Mouse (Mus musculus): ENCODE data around the gene Dnah6.

Gene Dnah6

GRCm38 (mm10) chr6:73221189-73221957 is at the start of gene Dnah6:
Gene Dnah6 (minus strand): TSS chr6:73221651.
- DNase-seq (ENCODE audit: low spot score in 2 of 2) = peak; percentile 68 to 78

- no peak for DNase-seq (ENCODE audit: low spot score in 2 of 2)
Observed at GRCm38 (mm10) chr6:73269374-73269773, 47.9 kb upstream of the Dnah6 start.

- no peak for DNase-seq (ENCODE audit: low spot score in 2 of 2)
Observed at GRCm38 (mm10) chr6:73267738-73268311, 46.4 kb upstream of the Dnah6 start.

- DNase-seq (ENCODE audit: low spot score in 2 of 2) = no peak
Observed at GRCm38 (mm10) chr6:73264801-73265200, 43.4 kb upstream of the Dnah6 start.

- no peak for DNase-seq (ENCODE audit: low spot score in 2 of 2)
Observed at GRCm38 (mm10) chr6:73260110-73260509, 38.7 kb upstream of the Dnah6 start.

- no peak for DNase-seq (ENCODE audit: low spot score in 2 of 2)
Observed at GRCm38 (mm10) chr6:73257068-73257467, 35.6 kb upstream of the Dnah6 start.

- DNase-seq (ENCODE audit: low spot score in 2 of 2) = no peak
Observed at GRCm38 (mm10) chr6:73254307-73255228, 33.1 kb upstream of the Dnah6 start.

- no peak for DNase-seq (ENCODE audit: low spot score in 2 of 2)
Observed at GRCm38 (mm10) chr6:73253584-73253983, 32.1 kb upstream of the Dnah6 start.

GRCm38 (mm10) chr6:73253006-73253405 is 31.6 kb upstream of the Dnah6 start:
- no peak for DNase-seq (ENCODE audit: low spot score in 2 of 2)

GRCm38 (mm10) chr6:73252396-73252795 is 30.9 kb upstream of the Dnah6 start:
- DNase-seq (ENCODE audit: low spot score in 2 of 2) = no peak

GRCm38 (mm10) chr6:73251336-73251735 is 29.9 kb upstream of the Dnah6 start:
- no peak for DNase-seq (ENCODE audit: low spot score in 2 of 2)

- no peak for DNase-seq (ENCODE audit: low spot score in 2 of 2)
Observed at GRCm38 (mm10) chr6:73249851-73250250, 28.4 kb upstream of the Dnah6 start.

GRCm38 (mm10) chr6:73249049-73249422 is 27.6 kb upstream of the Dnah6 start:
- DNase-seq (ENCODE audit: low spot score in 2 of 2) = no peak

GRCm38 (mm10) chr6:73248237-73249048 is 27.0 kb upstream of the Dnah6 start, which contains the start of gene Suclg1:
Gene Suclg1 (plus strand): TSS chr6:73248382.
- peak; percentile 76 to 87 for DNase-seq (ENCODE audit: low spot score in 2 of 2)

- DNase-seq (ENCODE audit: low spot score in 2 of 2) = peak in 1 of 2 experiments; percentile 46
Observed at GRCm38 (mm10) chr6:73247452-73247851, 26.0 kb upstream of the Dnah6 start.

GRCm38 (mm10) chr6:73246821-73247220 is 25.4 kb upstream of the Dnah6 start:
- DNase-seq (ENCODE audit: low spot score in 2 of 2) = no peak

GRCm38 (mm10) chr6:73235650-73236049 is 14.2 kb upstream of the Dnah6 start:
- peak in 1 of 2 experiments; percentile 30 for DNase-seq (ENCODE audit: low spot score in 2 of 2)

GRCm38 (mm10) chr6:73234302-73234900 is 12.9 kb upstream of the Dnah6 start:
- DNase-seq (ENCODE audit: low spot score in 2 of 2) = no peak

- no peak for DNase-seq (ENCODE audit: low spot score in 2 of 2)
Observed at GRCm38 (mm10) chr6:73233202-73233726, 11.8 kb upstream of the Dnah6 start.

GRCm38 (mm10) chr6:73232152-73232584 is 10.7 kb upstream of the Dnah6 start:
- peak in 1 of 2 experiments; percentile 48 for DNase-seq (ENCODE audit: low spot score in 2 of 2)

GRCm38 (mm10) chr6:73228881-73229280 is 7.4 kb upstream of the Dnah6 start:
- peak in 1 of 2 experiments; percentile 43 for DNase-seq (ENCODE audit: low spot score in 2 of 2)

All from spleen, postnatal 4 days (tissue).